Mouse (Mus musculus) intestine, embryonic 16.5 days (tissue): ENCODE measurements around the gene Ceacam14. TPM values are rescaled to one million over a fixed set of nuclear protein-coding genes. Genes with fewer than 3 reads are reported as not detected.

Experiments
- ATAC-seq: fragments of 200-750 bp; cut with Nextera tagmentation; 2 replicates; pipeline ENCODE4 v1.8.0; 2017; ENCODE audit warnings: moderate TSS enrichment, moderate library complexity
- H3K27ac ChIP-seq: fragments of 300-500 bp; sonication (generic); 2 replicates; pipeline ENCODE4 v1.5.1; 2014; ENCODE audit warnings: mild to moderate bottlenecking, low read length
- H3K27me3 ChIP-seq: fragments of 300-500 bp; sonication (generic); replicated peaks from 2 replicates; pipeline ENCODE4 v1.6.1; 2014; ENCODE audit warnings: low read length, control low read depth, mixed read lengths; ENCODE audit not compliant: control insufficient read depth, insufficient read depth
- H3K36me3 ChIP-seq: fragments of 300-500 bp; sonication (generic); 2 replicates; pipeline ENCODE4 v1.6.1; 2014; ENCODE audit warnings: low read length, control low read depth; ENCODE audit not compliant: control insufficient read depth, insufficient read depth
- H3K4me1 ChIP-seq: fragments of 300-500 bp; sonication (generic); 2 replicates; pipeline ENCODE4 v1.6.1; 2014; ENCODE audit warnings: low read length, control low read depth, mixed read lengths; ENCODE audit not compliant: control insufficient read depth, insufficient read depth
- H3K4me2 ChIP-seq: fragments of 300-500 bp; sonication (generic); 2 replicates; pipeline ENCODE4 v1.6.1; 2014; ENCODE audit warnings: low read depth, low read length, control low read depth
- H3K4me3 ChIP-seq: fragments of 300-500 bp; sonication (generic); 2 replicates; pipeline ENCODE4 v1.5.1; 2014; ENCODE audit warnings: mild to moderate bottlenecking, low read length
- H3K9ac ChIP-seq: fragments of 300-500 bp; sonication (generic); 2 replicates; pipeline ENCODE4 v1.6.1; 2014; ENCODE audit warnings: low read depth, low read length
- H3K9me3 ChIP-seq: fragments of 300-500 bp; sonication (generic); 2 replicates; pipeline ENCODE4 v1.6.1; 2016; ENCODE audit warnings: low read length, control low read depth; ENCODE audit not compliant: control insufficient read depth
- WGBS: fragments of 180-500 bp; shearing (Covaris S2); extraction: QIAGEN DNeasy Blood & Tissue Kit; methylation state at CpG from one replicate; pipeline ENCODE4 v1.1.7; 2014; 5-methylcytosine and 5-hydroxymethylcytosine counted together
- polyA plus RNA-seq: library from polyadenylated mRNA; unstranded; fragments of >200 nt; fragmentation: Nextera tagmentation; extraction: Ambion mirVana; gene quantifications from 2 replicates; pipeline ENCODE4 v1.2.1, GENCODE M21; 2015

The Ceacam14 gene
- polyA plus RNA-seq, result not detected in 2 replicates

DNA sequence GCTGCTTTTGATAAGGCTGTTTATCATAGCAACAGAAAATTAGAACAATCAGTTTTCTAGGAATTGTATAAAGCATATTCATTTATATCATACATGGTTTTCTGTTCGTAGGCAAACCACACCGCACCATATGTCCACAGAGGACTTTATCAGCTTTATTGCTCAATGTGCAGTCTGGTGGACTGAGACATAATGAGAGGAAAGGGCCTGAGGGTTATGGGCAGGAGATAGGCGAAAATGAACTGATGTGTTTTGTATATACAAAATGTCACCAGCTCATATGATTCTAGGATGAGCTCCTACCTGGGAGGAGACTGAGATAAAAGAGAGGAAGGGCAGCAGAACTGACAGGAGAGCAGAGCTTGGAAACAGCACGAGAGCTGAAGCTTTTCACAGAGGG, at the start of gene Ceacam14:
TSS of gene Ceacam14 (plus strand) at position 301 of the 400 bp plus-strand sequence.
- no peak within 1 kb of the TSS for H3K4me3 ChIP-seq
- no peaks in the 10 kb centered on the region for H3K4me1 ChIP-seq
- no peak within 1 kb of the TSS for H3K4me2 ChIP-seq
- H3K9me3 ChIP-seq, result no peaks in the 10 kb centered on the region
- H3K9ac ChIP-seq, result no peak within 1 kb of the TSS
- H3K36me3 ChIP-seq, result no peaks in the 10 kb centered on the region
- H3K27ac ChIP-seq, result no peak within 1 kb of the TSS
- 69% methylated on average over 4 of the region's 4 CpGs for WGBS
- ATAC-seq, result no peak
- H3K27me3 ChIP-seq, result no peaks in the 10 kb centered on the region

Other genes with a start within 250 kb of the Ceacam14 start
- not detected in 2 replicates for gene Ceacam5, start 99.4 kb upstream of the Ceacam14 start, polyA plus RNA-seq
- not detected in 2 replicates for gene Gm5155, start 59.1 kb downstream of the Ceacam14 start, polyA plus RNA-seq
- not detected in 2 replicates for gene Ceacam11, start 159.5 kb downstream of the Ceacam14 start, polyA plus RNA-seq
- gene Ceacam13, start 197.3 kb downstream of the Ceacam14 start, polyA plus RNA-seq, result not detected in 2 replicates